Mouse (Mus musculus) brain, embryonic 14.5 days (tissue): Measurements from ENCODE around the gene Gm43517.

Source experiments
- CTCF ChIP-seq: fragments of 200-500 bp; IDR thresholded peaks from 2 replicates; pipeline ENCODE4 v1.5.1; 2012; ENCODE audit warnings: inconsistent platforms, mild to moderate bottlenecking, moderate library complexity, borderline replicate concordance; ENCODE audit not compliant: insufficient read depth, insufficient read length; ENCODE audit errors: extremely low read depth
- POLR2A ChIP-seq: fragments of 200-500 bp; IDR thresholded peaks from 2 replicates; pipeline ENCODE4 v1.6.1; 2012; ENCODE audit warnings: mild to moderate bottlenecking, inconsistent platforms, borderline replicate concordance; ENCODE audit not compliant: poor library complexity, insufficient read depth, insufficient read length, severe bottlenecking; ENCODE audit errors: extremely low read depth

DNA sequence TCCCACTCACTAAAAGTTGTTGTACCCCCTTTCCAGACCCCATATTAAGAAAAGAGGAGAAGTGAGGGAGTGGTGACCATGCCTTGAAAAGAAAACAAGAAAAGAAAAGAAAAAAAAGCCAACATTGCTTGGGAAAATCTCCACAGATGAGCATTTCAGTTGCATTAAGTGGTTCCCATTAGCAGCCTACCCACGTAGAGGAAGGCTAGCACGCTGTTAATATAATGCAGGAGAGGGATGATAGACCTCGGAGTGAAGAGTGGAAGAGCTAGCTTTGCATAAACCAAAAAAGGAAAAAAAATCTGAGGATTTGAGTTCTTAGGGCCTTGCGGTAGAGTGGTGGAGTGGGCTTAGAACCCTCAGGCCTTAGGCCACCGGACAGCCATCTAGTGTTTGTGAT lies 11.8 kb upstream of the Gm43517 start:
- TF ChIP-seq POLR2A (no peak), CTCF (no peak)
